Mouse (Mus musculus) cortical plate, adult 2 months (tissue): ENCODE results near the gene Ufsp1. TPM values are rescaled to one million over a fixed set of nuclear protein-coding genes. Genes with fewer than 3 reads are reported as not detected.

Experiments
- H3K27ac ChIP-seq: fragments of 200-500 bp; 2 replicates; pipeline ENCODE4 v1.5.1; 2012; ENCODE audit warnings: low read length, control low read depth, inconsistent platforms; ENCODE audit not compliant: insufficient read depth
- H3K4me1 ChIP-seq: fragments of 200-500 bp; 2 replicates; pipeline ENCODE4 v1.6.1; 2011; ENCODE audit warnings: low read length; ENCODE audit not compliant: control insufficient read depth, insufficient read depth
- H3K4me3 ChIP-seq: fragments of 200-500 bp; 2 replicates; pipeline ENCODE4 v1.5.1; 2011; ENCODE audit warnings: mild to moderate bottlenecking, low read length, control low read depth; ENCODE audit not compliant: insufficient read depth
- CTCF ChIP-seq: fragments of 200-500 bp; IDR thresholded peaks from 2 replicates; pipeline ENCODE4 v1.5.1; 2011; ENCODE audit warnings: mild to moderate bottlenecking, control low read depth, low read length; ENCODE audit not compliant: insufficient read depth; ENCODE audit errors: extremely low read depth
- POLR2A ChIP-seq: fragments of 200-500 bp; IDR thresholded peaks from 2 replicates; pipeline ENCODE4 v1.6.1; 2011; ENCODE audit warnings: mild to moderate bottlenecking, low read length, control low read depth; ENCODE audit not compliant: insufficient read depth; ENCODE audit errors: extremely low read depth
- polyA plus RNA-seq: library from polyadenylated mRNA; depleted of rRNA; stranded (reverse); fragments of >200 nt; gene quantifications from 2 replicates; pipeline ENCODE4 v1.2.3, GENCODE M21; 2012; rRNA removed

Ufsp1 gene
- polyA plus RNA-seq, 1 experiment = 13.3 TPM

- Histone ChIP-seq H3K4me1 (no peaks in the 10 kb centered on the region), H3K27ac (no peak overlapping the region), H3K4me3 (no peak overlapping the region)
- TF ChIP-seq POLR2A = no peak
- TF ChIP-seq CTCF = no peak
These were observed 48.1 kb downstream of the Ufsp1 start for GRCm38 (mm10) chr5:137342407-137343012.

GRCm38 (mm10) chr5:137343412-137343811 lies 49.0 kb downstream of the Ufsp1 start:
- Histone ChIP-seq H3K4me3 (no peak overlapping the region), H3K4me1 (no peaks in the 10 kb centered on the region), H3K27ac (no peak overlapping the region)
- TF ChIP-seq CTCF (no peak), POLR2A (no peak)

- no peak for TF ChIP-seq POLR2A
- no peaks in the 10 kb centered on the region for H3K4me1 ChIP-seq
These were observed 49.4 kb downstream of the Ufsp1 start for GRCm38 (mm10) chr5:137343869-137344268.

More at GRCm38 (mm10) chr5:137343869-137344268, 49.4 kb downstream of the Ufsp1 start:
- Histone ChIP-seq H3K4me3 (no peak overlapping the region), H3K27ac (no peak overlapping the region)

Other genes with a start within 250 kb of the Ufsp1 start
- gene Ap1s1, start 248.5 kb upstream of the Ufsp1 start, polyA plus RNA-seq = 311 and 334 TPM in 2 replicates
- gene Serpine1, start 222.4 kb upstream of the Ufsp1 start, polyA plus RNA-seq = 0.49 and 0.54 TPM in 2 replicates
- 1.8 and 1.9 TPM in 2 replicates for gene Trim56, start 178.4 kb upstream of the Ufsp1 start, polyA plus RNA-seq
- not detected in 2 replicates for gene Muc3, start 145.3 kb upstream of the Ufsp1 start, polyA plus RNA-seq
- gene Muc3a, start 82.2 kb upstream of the Ufsp1 start, polyA plus RNA-seq = 26.9 and 28.3 TPM in 2 replicates
- 57.9 and 62.3 TPM in 2 replicates for gene Ache, start 7.1 kb upstream of the Ufsp1 start, polyA plus RNA-seq
- 226 and 239 TPM in 2 replicates for gene Srrt, start 13.0 kb downstream of the Ufsp1 start, polyA plus RNA-seq
- gene Trip6, start 19.8 kb downstream of the Ufsp1 start, polyA plus RNA-seq = 8.4 and 8.8 TPM in 2 replicates
- 34.0 and 35.2 TPM in 2 replicates for gene Slc12a9, start 39.0 kb downstream of the Ufsp1 start, polyA plus RNA-seq
- gene Ephb4, start 55.5 kb downstream of the Ufsp1 start, polyA plus RNA-seq = 5.8 and 5.9 TPM in 2 replicates
- gene Zan, start 182.4 kb downstream of the Ufsp1 start, polyA plus RNA-seq = 0.15 and 0.21 TPM in 2 replicates
- gene Pop7, start 207.9 kb downstream of the Ufsp1 start, polyA plus RNA-seq = 46.4 and 48.5 TPM in 2 replicates
- gene Gigyf1, start 223.9 kb downstream of the Ufsp1 start, polyA plus RNA-seq = 41.0 and 50.2 TPM in 2 replicates
- gene Epo, start 238.6 kb downstream of the Ufsp1 start, polyA plus RNA-seq = not detected in 2 replicates
- gene Gnb2, start 238.9 kb downstream of the Ufsp1 start, polyA plus RNA-seq = 653 and 687 TPM in 2 replicates